ENCODE assay signal across 13 mouse cellular contexts in the genomic region with DNA sequence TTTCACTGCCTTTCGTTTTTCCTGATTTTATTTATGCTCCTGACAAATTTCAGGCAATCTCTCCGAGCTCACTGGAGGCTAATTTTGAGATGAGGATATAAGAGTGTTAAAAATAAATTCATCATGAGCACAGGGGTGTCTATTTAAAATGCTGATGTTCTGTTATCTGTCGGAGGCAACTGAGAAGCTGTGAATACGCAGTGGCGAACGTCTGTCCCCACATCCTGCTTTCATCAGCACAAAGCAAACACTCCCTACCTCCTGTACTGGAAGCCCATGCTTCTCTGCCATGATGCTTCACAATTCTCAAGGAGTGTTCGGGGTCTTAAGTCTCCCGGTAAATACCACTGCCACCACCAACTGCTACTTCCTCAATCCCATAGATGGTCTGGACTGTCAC.
"Had no signal": no experiment of that assay in that cellular context is flagged by ENCODE, and none has a peak within 500 bp of the region (broad histone marks: within the 10 kb centered on the region; RNA-seq: fewer than 3 reads in every experiment).

No protein-coding gene starts in this region.

- H3K27me3 ChIP-seq: limb, embryonic 13.5 days; midbrain, embryonic 13.5 days had no signal

- H3K4me3 ChIP-seq: limb, embryonic 13.5 days; midbrain, embryonic 13.5 days had no signal

- H3K9ac ChIP-seq: limb, embryonic 13.5 days; liver, embryonic 14.5 days; midbrain, embryonic 13.5 days had no signal

- H3K4me2 ChIP-seq: limb, embryonic 13.5 days; midbrain, embryonic 13.5 days had no signal

- H3K36me3 ChIP-seq: limb, embryonic 13.5 days; midbrain, embryonic 13.5 days had no signal

- H3K4me1 ChIP-seq: midbrain, embryonic 13.5 days had no signal

- DNase-seq: kidney, adult 11 months; kidney, adult 9 months; kidney, postnatal 36 days; layer of hippocampus, postnatal 36 days; left cerebral cortex, postnatal 4 days; lung, adult 18-20 months; lung, postnatal 36 days; thymus, postnatal 4 days had no signal

- H3K9me3 ChIP-seq: limb, embryonic 13.5 days; midbrain, embryonic 13.5 days had no signal

- ATAC-seq: midbrain, embryonic 13.5 days had no signal

- H3K27ac ChIP-seq: kidney, postnatal 0 days; limb, embryonic 13.5 days; liver, embryonic 14.5 days; midbrain, embryonic 13.5 days; stomach, postnatal 0 days had no signal
